Mouse (Mus musculus): ENCODE measurements at regions not wholly inside any gene's neighbourhood (a gene's known extent, or its start where the extent isn't known, plus 50 kb on each side); places are given as distances from the start of the nearest gene placed in this dataset.

DNA sequence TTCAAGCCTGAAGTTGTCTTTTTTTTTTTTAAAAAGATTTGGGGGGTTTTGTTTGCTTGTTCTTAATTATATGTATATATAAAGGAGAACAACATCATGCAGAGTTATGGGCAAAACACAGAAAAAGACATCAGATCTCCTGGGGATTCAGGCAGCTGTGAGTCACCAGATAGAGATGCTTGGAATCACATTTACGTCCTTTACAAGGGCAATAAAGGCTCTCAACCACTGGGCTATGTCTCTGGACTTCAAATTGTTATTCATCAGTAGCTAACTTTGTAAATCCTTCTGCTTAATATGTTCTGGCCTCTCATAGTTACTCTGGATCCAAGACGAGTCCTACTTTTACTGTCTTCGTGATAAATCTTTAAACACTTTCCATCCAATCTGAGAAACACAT lies 469.8 kb downstream of the Kctd12 start:
- TF ChIP-seq USF1 (IDR thresholded peaks at IDR 0.05; ENCODE audit: low read depth) (no peak), POLR2A (IDR thresholded peaks at IDR 0.05; ENCODE audit: insufficient read length, low read depth) (no peak), TCF12 (IDR thresholded peaks at IDR 0.05; ENCODE audit: insufficient read depth, poor library complexity, severe bottlenecking) (no peak), MAX (IDR thresholded peaks at IDR 0.05; ENCODE audit: low read depth) (no peak), MYOD1 (IDR thresholded peaks at IDR 0.05; ENCODE audit: control insufficient read depth in 1 of 3, insufficient read length in 2 of 3, low read depth in 2 of 3) (no peak), MYOG (IDR thresholded peaks at IDR 0.05; ENCODE audit: control insufficient read depth in 1 of 3, insufficient read depth in 1 of 3, insufficient read length in 2 of 3, low read depth in 2 of 3) (no peak)

Data from myocyte (in vitro differentiated cells).